Mouse (Mus musculus) lung, adult 2 months (tissue): ENCODE data around the gene Slc6a18.

Experiments
- CTCF ChIP-seq: fragments of 200-500 bp; IDR thresholded peaks from 2 replicates; pipeline ENCODE4 v1.5.1; 2011; ENCODE audit warnings: mild to moderate bottlenecking, low read length, control low read depth; ENCODE audit not compliant: insufficient read depth
- POLR2A ChIP-seq: fragments of 200-500 bp; IDR thresholded peaks from 2 replicates; pipeline ENCODE4 v1.6.1; 2011; ENCODE audit warnings: low read depth, mild to moderate bottlenecking, control low read depth, low read length, borderline replicate concordance; ENCODE audit errors: extremely low read depth

DNA sequence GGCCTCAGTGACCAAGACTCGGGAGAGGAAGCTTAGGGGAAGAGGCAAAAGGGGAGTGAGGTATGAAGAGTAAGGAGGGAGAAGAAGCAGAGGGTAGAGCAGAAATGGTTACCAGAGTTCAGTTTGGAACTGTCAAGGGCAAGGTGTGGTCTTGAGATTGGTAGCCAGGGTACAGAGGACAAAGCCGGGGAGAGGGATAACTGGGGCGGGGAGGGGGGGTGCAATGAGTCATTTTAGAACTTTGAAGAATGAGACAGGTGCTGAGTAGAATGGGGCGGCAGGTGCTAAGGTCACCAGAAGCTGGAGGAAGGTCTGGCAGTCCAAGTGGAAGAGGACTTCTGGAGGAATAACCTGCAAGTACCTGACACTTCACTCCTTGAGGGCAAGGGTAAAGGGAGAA is 35.4 kb upstream of the Slc6a18 start:
- no peak for TF ChIP-seq CTCF
- no peak for TF ChIP-seq POLR2A
